Mouse (Mus musculus) intestine, postnatal 0 days (tissue): ENCODE data around the gene Slc39a11. TPM values are rescaled to one million over a fixed set of nuclear protein-coding genes. Genes with fewer than 3 reads are reported as not detected.

Experiments used
- ATAC-seq: fragments of 200-750 bp; cut with Nextera tagmentation; 2 replicates; pipeline ENCODE4 v1.8.0; 2017; ENCODE audit warnings: mild to moderate bottlenecking, moderate TSS enrichment, moderate library complexity
- H3K27ac ChIP-seq: fragments of 300-500 bp; sonication (generic); 2 replicates; pipeline ENCODE4 v1.5.1; 2014; ENCODE audit warnings: mild to moderate bottlenecking, low read depth, low read length, moderate library complexity
- H3K27me3 ChIP-seq: fragments of 300-500 bp; sonication (generic); replicated peaks from 2 replicates; pipeline ENCODE4 v1.6.1; 2014; ENCODE audit warnings: low read length, mixed read lengths; ENCODE audit not compliant: control insufficient read depth, insufficient read depth
- H3K36me3 ChIP-seq: fragments of 300-500 bp; sonication (generic); 2 replicates; pipeline ENCODE4 v1.6.1; 2014; ENCODE audit warnings: mild to moderate bottlenecking, moderate library complexity; ENCODE audit not compliant: control insufficient read depth, insufficient read depth
- H3K4me1 ChIP-seq: fragments of 300-500 bp; sonication (generic); replicated peaks from 2 replicates; pipeline ENCODE4 v1.6.1; 2014; ENCODE audit warnings: antibody characterized with exemption, low read length, mixed read lengths; ENCODE audit not compliant: control insufficient read depth, insufficient read depth
- H3K4me2 ChIP-seq: fragments of 300-500 bp; sonication (generic); replicated peaks from 2 replicates; pipeline ENCODE4 v1.6.1; 2014; ENCODE audit warnings: low read depth, mild to moderate bottlenecking, moderate library complexity
- H3K4me3 ChIP-seq: fragments of 300-500 bp; sonication (generic); 2 replicates; pipeline ENCODE4 v1.5.1; 2014; ENCODE audit warnings: low read depth, low read length
- H3K9ac ChIP-seq: fragments of 300-500 bp; sonication (generic); 2 replicates; pipeline ENCODE4 v1.6.1; 2014; ENCODE audit warnings: mild to moderate bottlenecking, low read depth, low read length
- H3K9me3 ChIP-seq: fragments of 300-500 bp; sonication (generic); 2 replicates; pipeline ENCODE4 v1.6.1; 2016; ENCODE audit warnings: mixed run types; ENCODE audit not compliant: control insufficient read depth
- CTCF ChIP-seq: sonication (generic); IDR thresholded peaks from 2 replicates; pipeline ENCODE4 v1.5.1; 2016; ENCODE audit warnings: low read depth, mild to moderate bottlenecking, control low read depth, antibody characterized with exemption, moderate library complexity
- WGBS: fragments of 180-500 bp; shearing (Covaris S2); extraction: QIAGEN DNeasy Blood & Tissue Kit; methylation state at CpG from one replicate; pipeline ENCODE4 v1.1.7; 2014; 5-methylcytosine and 5-hydroxymethylcytosine counted together
- polyA plus RNA-seq: library from polyadenylated mRNA; unstranded; fragments of >200 nt; fragmentation: Nextera tagmentation; extraction: Ambion mirVana; gene quantifications from 2 replicates; pipeline ENCODE4 v1.2.1, GENCODE M21; 2015

Gene Slc39a11
- polyA plus RNA-seq, 1 experiment from 2014 or later, result 50.7 TPM

DNA sequence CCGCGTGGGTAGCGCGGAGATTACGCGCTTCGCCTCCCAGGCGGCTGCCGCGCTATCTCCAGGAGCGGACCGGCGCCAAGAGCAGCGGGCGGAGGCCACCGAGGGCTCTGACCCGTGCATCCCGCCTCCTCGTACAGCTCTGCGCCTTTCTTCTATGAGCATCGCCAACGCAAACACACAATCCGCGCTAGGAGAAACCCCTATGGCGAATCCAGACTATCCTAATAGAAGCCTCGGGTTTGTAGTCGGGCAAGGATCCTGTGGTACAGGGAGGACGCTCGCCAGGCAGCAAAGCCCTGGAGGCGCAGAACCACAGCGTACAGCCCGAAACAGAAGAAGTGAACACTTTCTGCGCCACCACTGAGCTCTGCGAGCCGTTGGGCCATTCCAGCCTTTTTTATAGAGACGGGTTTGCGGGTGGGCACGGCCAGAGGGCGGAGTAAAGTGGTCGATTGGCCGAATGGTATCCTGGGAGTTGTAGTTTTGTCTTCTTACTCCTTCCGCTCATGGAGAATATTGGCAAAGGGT lies 448.3 kb downstream of the Slc39a11 start:
- peak overlapping the region; percentile 94 for H3K4me2 ChIP-seq
- peak overlapping the region; percentile 55 for H3K9ac ChIP-seq
- no peaks in the 10 kb centered on the region for H3K36me3 ChIP-seq
- peak overlapping the region; percentile 72 for H3K4me3 ChIP-seq
- no peaks in the 10 kb centered on the region for H3K9me3 ChIP-seq
- H3K4me1 ChIP-seq, result 0 out of 2 replicates have a peak, but pooled peaks cover 5% of the 10 kb centered on the region
- peak; percentile 15; the same call in 1 of the 2 replicates for TF ChIP-seq CTCF
- peak; percentile 82 for ATAC-seq
- peak overlapping the region; percentile 57 for H3K27ac ChIP-seq
- WGBS, result under 1% methylated on average over 42 of the region's 42 CpGs
- H3K27me3 ChIP-seq, result no peaks in the 10 kb centered on the region

- peak overlapping the region; percentile 55 for H3K9ac ChIP-seq
- no peak for TF ChIP-seq CTCF
- no peaks in the 10 kb centered on the region for H3K9me3 ChIP-seq
- ATAC-seq, result no peak
- 0 out of 2 replicates have a peak, but pooled peaks cover 5% of the 10 kb centered on the region for H3K4me1 ChIP-seq
- no peak overlapping the region for H3K27ac ChIP-seq
- peak overlapping the region; percentile 72 for H3K4me3 ChIP-seq
- peak overlapping the region; percentile 94 for H3K4me2 ChIP-seq
- no peaks in the 10 kb centered on the region for H3K36me3 ChIP-seq
- H3K27me3 ChIP-seq, result no peaks in the 10 kb centered on the region
- 7% methylated on average over 15 of the region's 15 CpGs for WGBS
Measured at GRCm38 (mm10) chr11:113200901-113201300, 449.0 kb downstream of the Slc39a11 start.

DNA sequence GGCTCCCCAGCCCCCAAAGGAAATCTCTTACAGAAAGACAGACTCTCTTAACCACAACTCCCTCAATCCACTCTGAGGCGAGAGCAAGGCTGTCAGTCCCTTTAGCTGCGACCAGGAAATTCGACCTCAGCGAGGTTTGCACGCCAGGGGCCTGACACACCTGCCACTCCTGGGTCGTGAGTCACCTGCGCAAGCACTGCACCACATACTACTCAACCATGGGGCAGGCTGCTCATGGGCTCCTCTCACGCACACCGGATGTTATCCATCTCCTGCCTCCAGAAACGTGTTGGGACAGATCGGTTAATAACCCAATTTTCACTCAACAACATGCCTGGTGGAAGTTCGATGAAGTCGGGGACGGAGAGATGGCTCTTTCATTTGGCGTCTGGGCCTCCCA lies 451.3 kb downstream of the Slc39a11 start:
- ATAC-seq, result peak; percentile 61; the same call in 1 of the 2 replicates
- H3K9me3 ChIP-seq, result no peaks in the 10 kb centered on the region
- no peaks in the 10 kb centered on the region for H3K27me3 ChIP-seq
- H3K36me3 ChIP-seq, result no peaks in the 10 kb centered on the region
- WGBS, result 54% methylated on average over 15 of the region's 15 CpGs
- no peak for TF ChIP-seq CTCF
- peak overlapping the region; percentile 41; the same call in 1 of the 2 replicates for H3K27ac ChIP-seq
- peak overlapping the region; percentile 94 for H3K4me2 ChIP-seq
- no peak overlapping the region for H3K4me3 ChIP-seq
- H3K4me1 ChIP-seq, result 0 out of 2 replicates have a peak, but pooled peaks cover 5% of the 10 kb centered on the region
- no peak overlapping the region for H3K9ac ChIP-seq

DNA sequence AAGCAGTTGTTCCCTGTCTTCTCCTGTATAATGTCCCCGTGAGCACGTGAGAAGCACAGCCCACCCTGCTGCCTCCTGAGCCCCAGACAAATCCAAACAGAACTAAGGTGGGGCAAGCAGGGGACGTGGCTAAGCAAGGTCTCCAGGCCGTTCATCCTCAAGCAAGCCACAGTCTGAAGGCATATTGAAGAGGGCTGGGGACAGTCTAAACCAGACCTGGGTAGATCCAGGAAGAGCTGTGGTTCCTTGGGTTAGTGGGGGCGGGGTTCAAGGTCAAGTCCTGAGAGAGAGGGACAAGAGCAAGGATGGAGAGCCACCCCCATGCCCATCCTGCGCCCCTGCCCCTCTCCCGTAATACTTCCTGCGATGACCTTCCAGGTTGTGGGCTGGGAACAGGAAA lies 452.3 kb downstream of the Slc39a11 start:
- WGBS, result 68% methylated on average over 8 of the region's 8 CpGs

GRCm38 (mm10) chr11:113196234-113197007 lies 453.5 kb downstream of the Slc39a11 start:
- no peaks in the 10 kb centered on the region for H3K9me3 ChIP-seq
- no peak for ATAC-seq
- no peak overlapping the region for H3K27ac ChIP-seq
- H3K27me3 ChIP-seq, result no peaks in the 10 kb centered on the region
- H3K4me1 ChIP-seq, result peaks cover 5% of the 10 kb centered on the region; the same call in 1 of the 2 replicates
- no peak for TF ChIP-seq CTCF
- WGBS, result 87% methylated on average over 19 of the region's 19 CpGs
- H3K4me3 ChIP-seq, result no peak overlapping the region
- no peaks in the 10 kb centered on the region for H3K36me3 ChIP-seq
- H3K9ac ChIP-seq, result no peak overlapping the region
- H3K4me2 ChIP-seq, result no peak overlapping the region

More for the DNA sequence above, 452.3 kb downstream of the Slc39a11 start:
- no peak overlapping the region for H3K4me2 ChIP-seq
- ATAC-seq, result no peak
- H3K27ac ChIP-seq, result no peak overlapping the region
- 0 out of 2 replicates have a peak, but pooled peaks cover 5% of the 10 kb centered on the region for H3K4me1 ChIP-seq
- H3K27me3 ChIP-seq, result no peaks in the 10 kb centered on the region
- H3K9me3 ChIP-seq, result no peaks in the 10 kb centered on the region
- no peak overlapping the region for H3K4me3 ChIP-seq
- no peaks in the 10 kb centered on the region for H3K36me3 ChIP-seq
- no peak for TF ChIP-seq CTCF
- no peak overlapping the region for H3K9ac ChIP-seq

Other genes starting within 250 kb of the Slc39a11 start
- gene Sstr2, start 30.7 kb downstream of the Slc39a11 start, polyA plus RNA-seq, result 0.99 and 1.0 TPM in 2 replicates
- 19.6 and 20.9 TPM in 2 replicates for gene Cog1, start 910 bp downstream of the Slc39a11 start, polyA plus RNA-seq
- 40.0 and 41.9 TPM in 2 replicates for gene Fam104a, start 34.1 kb upstream of the Slc39a11 start, polyA plus RNA-seq
- gene D11Wsu47e, start 34.3 kb upstream of the Slc39a11 start, polyA plus RNA-seq, result 9.0 and 9.6 TPM in 2 replicates
- not detected in 2 replicates for gene Cpsf4l, start 59.9 kb upstream of the Slc39a11 start, polyA plus RNA-seq
- gene Cdc42ep4, start 101.8 kb upstream of the Slc39a11 start, polyA plus RNA-seq, result 30.2 and 33.0 TPM in 2 replicates